Mouse (Mus musculus) kidney, embryonic 15.5 days (tissue): ENCODE data around the gene Cbarp. TPM values are rescaled to one million over a fixed set of nuclear protein-coding genes. Genes with fewer than 3 reads are reported as not detected.
A peak's percentile ranks its signal among the peaks of the same experiment; 100 is the strongest.

ENCODE experiments used
- ATAC-seq: fragments of 200-750 bp; cut with Nextera tagmentation; replicated peaks from 2 replicates; pipeline ENCODE4 v1.8.0; 2017; ENCODE audit warnings: moderate TSS enrichment; ENCODE audit not compliant: low FRiP score
- H3K27ac ChIP-seq: fragments of 300-500 bp; sonication (generic); 2 replicates; pipeline ENCODE4 v1.5.1; 2015; ENCODE audit warnings: mild to moderate bottlenecking, inconsistent platforms
- H3K27me3 ChIP-seq: fragments of 300-500 bp; sonication (generic); 2 replicates; pipeline ENCODE4 v1.6.1; 2015; ENCODE audit warnings: inconsistent platforms
- H3K36me3 ChIP-seq: fragments of 300-500 bp; sonication (generic); 2 replicates; pipeline ENCODE4 v1.6.1; 2015; ENCODE audit warnings: inconsistent platforms
- H3K4me1 ChIP-seq: fragments of 300-500 bp; sonication (generic); 2 replicates; pipeline ENCODE4 v1.6.1; 2015; ENCODE audit warnings: inconsistent platforms
- H3K4me2 ChIP-seq: fragments of 300-500 bp; sonication (generic); 2 replicates; pipeline ENCODE4 v1.6.1; 2015; ENCODE audit warnings: moderate library complexity, mild to moderate bottlenecking, inconsistent platforms
- H3K4me3 ChIP-seq: fragments of 300-500 bp; sonication (generic); replicated peaks from 2 replicates; pipeline ENCODE4 v1.5.1; 2015; ENCODE audit warnings: mild to moderate bottlenecking, inconsistent platforms
- H3K9ac ChIP-seq: fragments of 300-500 bp; sonication (generic); 2 replicates; pipeline ENCODE4 v1.6.1; 2015; ENCODE audit warnings: mild to moderate bottlenecking, inconsistent platforms
- H3K9me3 ChIP-seq: fragments of 300-500 bp; sonication (generic); replicated peaks from 2 replicates; pipeline ENCODE4 v1.6.1; 2016; ENCODE audit warnings: inconsistent platforms
- WGBS: fragments of 180-500 bp; shearing (Covaris S2); methylation state at CpG from one replicate; pipeline ENCODE4 v1.1.7; 2015; ENCODE audit warnings: mixed read lengths; 5-methylcytosine and 5-hydroxymethylcytosine counted together
- polyA plus RNA-seq: library from polyadenylated mRNA; unstranded; fragments of >200 nt; fragmentation: Nextera tagmentation; extraction: Ambion mirVana; gene quantifications from 2 replicates; pipeline ENCODE4 v1.2.1, GENCODE M21; 2015

Cbarp gene
- polyA plus RNA-seq, 1 experiment from 2014 or later, result 5.7 TPM

DNA sequence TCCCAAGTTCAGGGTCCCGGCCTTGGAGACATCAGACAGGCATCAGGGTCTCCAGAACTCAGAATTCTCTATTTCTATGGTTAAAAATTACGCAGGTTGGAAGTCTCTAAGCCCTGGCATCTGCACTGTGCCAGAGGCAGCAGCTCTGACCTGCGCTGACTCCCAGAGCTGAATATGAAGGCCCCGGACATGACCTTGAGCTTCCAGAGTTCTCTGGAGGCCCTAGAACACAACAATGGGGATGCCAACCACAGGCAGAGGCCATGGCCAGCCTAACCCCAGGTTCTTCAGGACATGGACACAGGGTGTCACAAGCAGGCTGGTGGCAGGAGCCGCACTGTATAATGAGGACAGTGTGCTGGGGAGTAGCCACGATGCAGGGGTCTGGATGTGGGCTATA, 46.5 kb downstream of the Cbarp start:
- ATAC-seq, result no peak
- Histone ChIP-seq H3K27me3 (no peaks in the 10 kb centered on the region), H3K9me3 (no peaks in the 10 kb centered on the region), H3K27ac (no peak overlapping the region), H3K4me3 (no peak overlapping the region), H3K4me2 (no peak overlapping the region), H3K9ac (no peak overlapping the region), H3K4me1 (peaks cover 64% of the 10 kb centered on the region), H3K36me3 (no peaks in the 10 kb centered on the region)
- WGBS, result 88% methylated on average over 6 of the region's 6 CpGs

DNA sequence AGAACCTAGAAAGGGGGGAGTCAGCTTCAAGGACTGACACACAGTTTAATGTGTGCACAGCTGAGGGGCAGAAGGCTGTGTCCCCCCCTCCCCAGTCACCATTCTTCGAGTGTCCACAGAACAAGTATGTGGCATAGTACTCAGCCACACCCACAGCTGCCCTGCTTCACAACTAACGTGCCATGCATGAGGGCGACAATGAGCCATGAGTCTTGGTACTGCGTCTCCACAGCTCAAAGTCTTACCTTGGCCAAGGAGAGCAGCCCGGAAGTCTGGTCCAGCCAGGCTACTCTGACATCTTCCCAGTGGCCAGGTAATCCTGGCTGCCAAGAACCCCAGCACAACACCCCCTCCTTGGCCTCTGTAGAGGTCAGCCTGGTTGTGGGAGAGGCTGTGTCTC, 47.9 kb downstream of the Cbarp start:
- no peak overlapping the region for H3K27ac ChIP-seq
- H3K9ac ChIP-seq, result no peak overlapping the region
- WGBS, result 76% methylated on average over 5 of the region's 5 CpGs
- H3K4me3 ChIP-seq, result no peak overlapping the region
- no peaks in the 10 kb centered on the region for H3K9me3 ChIP-seq
- no peaks in the 10 kb centered on the region for H3K36me3 ChIP-seq
- no peak overlapping the region for H3K4me2 ChIP-seq
- no peak for ATAC-seq
- H3K4me1 ChIP-seq, result peaks cover 53% of the 10 kb centered on the region
- H3K27me3 ChIP-seq, result no peaks in the 10 kb centered on the region

DNA sequence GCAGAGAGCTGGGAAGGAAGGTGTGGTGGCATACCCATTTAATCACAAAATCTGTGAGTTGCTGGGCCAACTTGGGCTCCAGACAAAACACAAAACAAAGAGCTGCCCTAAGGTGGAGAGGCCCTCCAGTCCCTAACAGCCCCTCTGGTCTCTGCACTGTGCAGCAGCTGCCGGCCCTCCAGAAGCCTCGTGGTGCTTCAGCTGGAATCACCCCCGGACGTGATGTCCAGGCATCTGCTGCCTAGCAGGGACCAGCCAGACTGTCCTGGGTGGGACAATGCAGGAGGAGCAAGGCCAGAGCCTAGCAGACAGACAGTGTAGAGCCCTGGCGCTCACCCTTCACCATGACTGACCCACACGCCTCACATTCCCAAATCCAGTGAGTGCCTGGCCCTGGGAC, 49.1 kb downstream of the Cbarp start:
- Histone ChIP-seq H3K36me3 (no peaks in the 10 kb centered on the region), H3K27ac (no peak overlapping the region), H3K9ac (no peak overlapping the region), H3K27me3 (no peaks in the 10 kb centered on the region), H3K4me2 (no peak overlapping the region), H3K4me1 (peaks cover 46% of the 10 kb centered on the region), H3K9me3 (no peaks in the 10 kb centered on the region), H3K4me3 (no peak overlapping the region)
- no peak for ATAC-seq
- 91% methylated on average over 6 of the region's 6 CpGs for WGBS

DNA sequence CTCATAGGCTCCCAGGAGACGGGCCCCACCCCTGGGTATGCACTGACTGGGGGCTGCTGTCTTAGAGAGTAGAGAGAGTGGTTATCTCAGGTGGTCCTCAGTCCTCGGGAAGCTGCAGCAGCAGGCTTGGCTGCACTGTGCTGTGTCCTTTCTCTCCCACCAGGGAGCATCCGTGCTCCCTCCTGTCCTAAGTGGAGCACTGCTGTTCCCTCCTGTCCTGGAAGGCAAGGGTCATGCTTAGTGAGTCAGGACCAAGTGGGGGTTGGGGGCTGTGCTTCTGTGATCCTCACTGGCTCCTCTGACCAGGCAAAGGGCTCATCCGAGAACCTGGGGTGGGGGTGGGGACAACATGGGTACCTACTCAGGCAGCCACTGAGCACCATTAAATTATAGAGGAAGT, 51.5 kb downstream of the Cbarp start:
- no peak overlapping the region for H3K4me2 ChIP-seq
- peaks cover 43% of the 10 kb centered on the region for H3K4me1 ChIP-seq
- peaks cover 15% of the 10 kb centered on the region for H3K36me3 ChIP-seq
- no peak overlapping the region for H3K4me3 ChIP-seq
- H3K9me3 ChIP-seq, result no peaks in the 10 kb centered on the region
- no peaks in the 10 kb centered on the region for H3K27me3 ChIP-seq
- 0 out of 2 replicates have a peak, but pooled peaks have one; percentile 5 for ATAC-seq
- H3K27ac ChIP-seq, result 0 out of 2 replicates have a peak overlapping the region, but pooled peaks have one; percentile 18
- 43% methylated on average over 4 of the region's 4 CpGs for WGBS
- no peak overlapping the region for H3K9ac ChIP-seq

DNA sequence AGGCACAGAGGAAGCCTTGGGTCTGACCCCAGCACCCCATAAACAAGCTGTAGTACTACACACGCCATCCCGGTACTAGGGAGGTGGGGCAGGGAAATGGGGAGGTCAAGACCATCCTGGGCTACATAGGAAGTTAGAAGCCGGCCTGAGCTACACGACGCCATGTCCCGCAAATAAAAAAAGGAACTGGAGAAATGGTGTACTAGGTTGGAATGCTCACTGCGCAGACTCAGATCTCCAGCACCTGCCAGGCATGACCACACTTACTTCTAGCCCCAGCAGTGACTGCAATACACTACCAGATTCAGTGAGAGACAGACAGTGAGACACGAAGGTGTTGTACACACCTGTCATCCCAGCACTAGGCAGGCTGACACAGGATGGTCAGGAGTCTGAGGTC, 53.2 kb downstream of the Cbarp start:
- 85% methylated on average over 8 of the region's 8 CpGs for WGBS
- Histone ChIP-seq H3K27me3 (no peaks in the 10 kb centered on the region), H3K9me3 (no peaks in the 10 kb centered on the region), H3K4me3 (no peak overlapping the region), H3K36me3 (peaks cover 31% of the 10 kb centered on the region), H3K4me2 (no peak overlapping the region), H3K27ac (0 out of 2 replicates have a peak overlapping the region, but pooled peaks have one; percentile 9), H3K4me1 (peaks cover 33% of the 10 kb centered on the region), H3K9ac (no peak overlapping the region)
- ATAC-seq, result no peak

DNA sequence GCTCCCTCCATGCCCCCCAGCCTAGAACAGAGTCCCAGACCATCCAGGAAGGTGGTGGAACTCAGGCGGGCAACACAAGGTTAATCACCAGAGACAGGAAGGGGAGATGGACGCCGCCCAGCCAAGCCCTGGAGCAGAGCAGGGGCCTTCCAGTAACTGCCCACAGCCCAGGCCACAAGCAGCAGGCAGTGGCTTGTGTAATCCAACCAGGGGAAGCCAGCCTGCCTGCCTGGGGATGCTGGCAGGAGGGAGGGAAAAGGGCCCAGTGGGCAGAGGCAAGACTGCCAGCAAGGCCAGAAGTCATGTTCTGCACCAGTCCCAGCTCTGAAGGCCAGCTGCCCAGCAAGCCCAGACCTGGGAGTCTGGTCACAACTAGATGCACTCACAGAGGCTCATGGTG, 53.8 kb downstream of the Cbarp start:
- 66% methylated on average over 3 of the region's 3 CpGs for WGBS
- no peak overlapping the region for H3K9ac ChIP-seq
- H3K27ac ChIP-seq, result no peak overlapping the region
- H3K4me3 ChIP-seq, result no peak overlapping the region
- peaks cover 33% of the 10 kb centered on the region for H3K4me1 ChIP-seq
- H3K36me3 ChIP-seq, result peaks cover 37% of the 10 kb centered on the region
- H3K9me3 ChIP-seq, result no peaks in the 10 kb centered on the region
- H3K27me3 ChIP-seq, result no peaks in the 10 kb centered on the region
- H3K4me2 ChIP-seq, result no peak overlapping the region
- ATAC-seq, result no peak

DNA sequence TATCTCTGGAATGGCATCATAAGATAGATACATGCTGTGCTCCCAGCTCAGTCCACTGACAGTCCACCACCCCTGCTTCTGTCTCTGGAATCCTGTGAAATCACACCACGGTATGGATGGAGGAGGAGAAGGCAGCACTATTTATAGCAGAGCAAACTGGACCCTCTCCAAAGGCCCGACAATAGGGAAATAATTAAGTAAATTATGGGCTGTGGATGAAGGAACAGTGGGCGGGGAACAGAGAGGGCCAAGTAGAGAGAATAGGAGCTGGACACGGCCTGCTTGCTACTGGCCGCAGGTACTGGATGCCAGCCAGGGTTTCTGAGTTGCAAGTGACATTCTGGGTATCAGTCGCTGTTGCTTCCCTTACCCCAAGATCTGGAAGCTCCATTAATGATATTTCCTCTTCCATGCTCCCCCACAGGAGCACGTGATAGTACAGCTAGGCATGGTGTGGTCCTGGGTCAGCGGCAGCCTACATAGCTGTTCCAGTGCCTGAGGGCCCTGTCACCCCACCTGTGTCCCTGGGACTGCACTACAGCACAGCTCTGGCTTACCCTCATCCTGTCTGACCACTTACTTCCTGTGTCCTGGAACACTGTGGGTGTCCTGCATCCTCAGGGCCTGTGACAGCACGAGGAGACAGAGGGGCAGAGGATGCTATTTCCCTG, 55.7 kb downstream of the Cbarp start:
- Histone ChIP-seq H3K27ac (peak overlapping the region; percentile 77), H3K36me3 (peaks cover 55% of the 10 kb centered on the region), H3K27me3 (no peaks in the 10 kb centered on the region), H3K9ac (no peak overlapping the region), H3K4me1 (peaks cover 33% of the 10 kb centered on the region), H3K4me2 (no peak overlapping the region), H3K9me3 (no peaks in the 10 kb centered on the region), H3K4me3 (no peak overlapping the region)
- 49% methylated on average over 9 of the region's 9 CpGs for WGBS
- ATAC-seq, result peak; percentile 43; the same call in 1 of the 2 replicates

DNA sequence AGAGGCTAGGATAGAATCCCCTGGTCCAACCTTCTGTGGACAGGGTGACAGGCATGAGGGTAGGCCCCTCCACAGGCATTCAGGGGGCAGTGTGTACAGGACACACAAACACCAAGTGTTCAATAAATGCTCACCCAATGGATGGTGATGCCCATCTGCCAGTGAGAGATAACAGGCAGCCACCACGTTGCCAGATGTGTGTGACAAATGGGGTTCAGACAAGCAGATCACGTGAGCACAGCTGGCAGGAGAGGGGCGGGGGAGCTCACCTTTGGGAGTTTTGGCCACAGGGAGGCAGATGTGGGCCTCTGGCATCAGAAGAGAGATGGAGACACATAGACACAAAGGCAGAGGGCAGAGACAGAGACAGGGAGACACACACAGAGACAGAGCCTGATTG, 59.6 kb downstream of the Cbarp start:
- no peaks in the 10 kb centered on the region for H3K27me3 ChIP-seq
- ATAC-seq, result no peak
- no peak overlapping the region for H3K4me3 ChIP-seq
- H3K4me2 ChIP-seq, result no peak overlapping the region
- H3K36me3 ChIP-seq, result peaks cover 72% of the 10 kb centered on the region
- H3K4me1 ChIP-seq, result peaks cover 20% of the 10 kb centered on the region
- no peak overlapping the region for H3K9ac ChIP-seq
- H3K9me3 ChIP-seq, result no peaks in the 10 kb centered on the region
- H3K27ac ChIP-seq, result no peak overlapping the region
- WGBS, result 76% methylated on average over 3 of the region's 3 CpGs

Other genes with a start within 250 kb of the Cbarp start
- not detected in 2 replicates for gene Cfd, start 250.0 kb downstream of the Cbarp start, polyA plus RNA-seq
- gene Med16, start 231.9 kb downstream of the Cbarp start, polyA plus RNA-seq, result 59.6 and 70.7 TPM in 2 replicates
- gene Gm26602, start 230.0 kb downstream of the Cbarp start, polyA plus RNA-seq, result 0.96 and 14.1 TPM in 2 replicates
- gene Kiss1r, start 223.9 kb downstream of the Cbarp start, polyA plus RNA-seq, result 0.71 and 1.2 TPM in 2 replicates
- gene R3hdm4, start 219.6 kb downstream of the Cbarp start, polyA plus RNA-seq, result 142 and 155 TPM in 2 replicates
- 7.3 and 7.4 TPM in 2 replicates for gene Arid3a, start 213.8 kb downstream of the Cbarp start, polyA plus RNA-seq
- 115 TPM in 2 replicates for gene Wdr18, start 180.7 kb downstream of the Cbarp start, polyA plus RNA-seq
- 0.31 and 0.39 TPM in 2 replicates for gene Grin3b, start 170.1 kb downstream of the Cbarp start, polyA plus RNA-seq
- gene Tmem259, start 156.5 kb downstream of the Cbarp start, polyA plus RNA-seq, result 15.7 and 17.5 TPM in 2 replicates
- 253 and 292 TPM in 2 replicates for gene Cnn2, start 152.3 kb downstream of the Cbarp start, polyA plus RNA-seq
- gene Abca7, start 144.3 kb downstream of the Cbarp start, polyA plus RNA-seq, result 3.9 and 4.5 TPM in 2 replicates
- gene Arhgap45, start 124.2 kb downstream of the Cbarp start, polyA plus RNA-seq, result 8.7 and 10.0 TPM in 2 replicates
- 235 and 243 TPM in 2 replicates for gene Polr2e, start 101.0 kb downstream of the Cbarp start, polyA plus RNA-seq
- 581 and 603 TPM in 2 replicates for gene Gpx4, start 93.7 kb downstream of the Cbarp start, polyA plus RNA-seq
- 14.4 and 16.2 TPM in 2 replicates for gene Sbno2, start 35.3 kb downstream of the Cbarp start, polyA plus RNA-seq
- gene Stk11, start 25.0 kb downstream of the Cbarp start, polyA plus RNA-seq, result 15.0 and 22.4 TPM in 2 replicates
- gene Atp5d, start 2.2 kb downstream of the Cbarp start, polyA plus RNA-seq, result 594 and 612 TPM in 2 replicates
- gene Midn, start 7.4 kb upstream of the Cbarp start, polyA plus RNA-seq, result 18.8 and 19.5 TPM in 2 replicates
- gene Cirbp, start 25.1 kb upstream of the Cbarp start, polyA plus RNA-seq, result 95.1 and 111 TPM in 2 replicates
- 11.2 and 13.2 TPM in 2 replicates for gene 1600002K03Rik, start 32.1 kb upstream of the Cbarp start, polyA plus RNA-seq
- 15.4 and 17.0 TPM in 2 replicates for gene Efna2, start 38.6 kb upstream of the Cbarp start, polyA plus RNA-seq
- gene Mum1, start 85.6 kb upstream of the Cbarp start, polyA plus RNA-seq, result 74.8 and 75.5 TPM in 2 replicates
- 376 and 387 TPM in 2 replicates for gene Ndufs7, start 108.3 kb upstream of the Cbarp start, polyA plus RNA-seq
- gene Gamt, start 120.2 kb upstream of the Cbarp start, polyA plus RNA-seq, result 34.2 and 37.0 TPM in 2 replicates
- 56.3 and 58.5 TPM in 2 replicates for gene Dazap1, start 120.7 kb upstream of the Cbarp start, polyA plus RNA-seq
- gene Rps15, start 151.6 kb upstream of the Cbarp start, polyA plus RNA-seq, result 1,002 and 1,019 TPM in 2 replicates
- 1.6 and 2.4 TPM in 2 replicates for gene Apc2, start 155.1 kb upstream of the Cbarp start, polyA plus RNA-seq
- 49.5 and 52.7 TPM in 2 replicates for gene 2310011J03Rik, start 179.7 kb upstream of the Cbarp start, polyA plus RNA-seq
- gene Pcsk4, start 188.7 kb upstream of the Cbarp start, polyA plus RNA-seq, result 5.8 and 9.1 TPM in 2 replicates
- gene Reep6, start 189.1 kb upstream of the Cbarp start, polyA plus RNA-seq, result 8.4 and 10.5 TPM in 2 replicates
- gene Adamtsl5, start 207.6 kb upstream of the Cbarp start, polyA plus RNA-seq, result 3.6 and 5.2 TPM in 2 replicates
- 0.67 and 0.70 TPM in 2 replicates for gene Plk5, start 215.6 kb upstream of the Cbarp start, polyA plus RNA-seq
- 7.1 and 8.4 TPM in 2 replicates for gene Mex3d, start 246.8 kb upstream of the Cbarp start, polyA plus RNA-seq